Mouse (Mus musculus): ENCODE measurements at regions not wholly inside any gene's neighbourhood (a gene's known extent, or its start where the extent isn't known, plus 50 kb on each side); places are given as distances from the start of the nearest gene placed in this dataset.
A peak's percentile ranks its signal among the peaks of the same experiment; 100 is the strongest.

DNA sequence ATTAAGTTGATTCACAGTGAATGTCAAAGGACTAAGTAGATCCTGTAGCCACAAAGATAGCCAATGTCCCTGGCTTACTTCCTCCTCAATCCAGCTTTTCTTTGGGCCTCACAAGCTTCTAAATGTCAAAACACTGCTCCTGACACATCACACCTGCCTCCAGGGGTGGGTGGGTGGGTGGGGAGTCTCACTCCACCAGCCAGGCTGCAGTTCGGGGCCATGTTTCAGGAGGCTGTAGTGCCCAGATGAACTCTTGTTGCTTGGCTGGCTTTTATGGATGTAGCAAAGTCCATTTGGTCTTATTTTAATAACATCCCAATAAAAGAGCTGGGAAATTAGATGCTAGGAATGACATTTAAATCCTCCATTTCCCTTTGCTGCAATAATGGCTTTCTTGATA, 94.5 kb upstream of the Nt5c1b start:
- H3K9ac ChIP-seq (ENCODE audit: low read depth, low read length, severe bottlenecking): no peak overlapping the region
- 30% methylated on average over 1 of the region's 1 CpGs for WGBS
- H3K4me1 ChIP-seq (ENCODE audit: control insufficient read depth, insufficient read depth, low read length): peaks cover 4% of the 10 kb centered on the region; the same call in 1 of the 2 replicates
- no peaks in the 10 kb centered on the region for H3K36me3 ChIP-seq (ENCODE audit: control insufficient read depth, insufficient read depth, low read length)
- H3K27me3 ChIP-seq (ENCODE audit: control insufficient read depth, insufficient read depth, low read length): no peaks in the 10 kb centered on the region
- H3K9me3 ChIP-seq (ENCODE audit: control insufficient read depth, low read length): no peaks in the 10 kb centered on the region
- no peak overlapping the region for H3K4me2 ChIP-seq (replicated peaks; ENCODE audit: low read depth, low read length, severe bottlenecking)
- DNase-seq (ENCODE audit: low spot score) (no peak), ATAC-seq (ENCODE audit: low FRiP score, low read depth) (no peak)
- H3K27ac ChIP-seq (replicated peaks; ENCODE audit: low read depth, low read length): no peak overlapping the region
- TF ChIP-seq POLR2A (IDR thresholded peaks at IDR 0.05; ENCODE audit: borderline replicate concordance, extremely low read depth, insufficient read depth, insufficient read length): no peak
- no peak overlapping the region for H3K4me3 ChIP-seq (replicated peaks; ENCODE audit: low read length)

DNA sequence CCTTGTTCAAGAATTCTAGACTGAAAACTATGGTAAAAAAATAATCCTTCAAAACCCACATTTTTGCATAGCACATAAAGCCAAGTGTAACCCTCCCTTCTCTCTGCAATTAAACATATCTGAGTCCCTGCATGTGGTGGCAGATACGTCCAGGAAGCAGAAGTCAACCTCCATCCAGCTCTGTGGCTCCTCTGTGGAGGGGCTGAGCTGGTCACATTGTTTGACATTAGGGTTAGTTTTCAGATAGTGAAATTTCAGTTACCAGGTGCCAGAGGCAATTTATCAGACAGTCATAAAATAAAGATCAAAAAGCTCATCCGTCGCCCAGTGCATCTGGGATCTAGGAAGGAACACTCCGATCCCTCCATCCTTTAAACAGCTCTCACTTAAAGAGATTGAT, 77.1 kb upstream of the Nt5c1b start:
- no peak for DNase-seq (ENCODE audit: low spot score)
- no peaks in the 10 kb centered on the region for H3K4me1 ChIP-seq (ENCODE audit: control insufficient read depth, insufficient read depth, low read length)
- H3K27me3 ChIP-seq (ENCODE audit: control insufficient read depth, insufficient read depth, low read length): no peaks in the 10 kb centered on the region
- no peak overlapping the region for H3K4me2 ChIP-seq (replicated peaks; ENCODE audit: low read depth, low read length, severe bottlenecking)
- no peak overlapping the region for H3K9ac ChIP-seq (ENCODE audit: low read depth, low read length, severe bottlenecking)
- H3K9me3 ChIP-seq (ENCODE audit: control insufficient read depth, low read length): no peaks in the 10 kb centered on the region
- TF ChIP-seq POLR2A (IDR thresholded peaks at IDR 0.05; ENCODE audit: borderline replicate concordance, extremely low read depth, insufficient read depth, insufficient read length): no peak
- H3K36me3 ChIP-seq (ENCODE audit: control insufficient read depth, insufficient read depth, low read length): no peaks in the 10 kb centered on the region
- H3K27ac ChIP-seq (replicated peaks; ENCODE audit: low read depth, low read length): no peak overlapping the region
- ATAC-seq (ENCODE audit: low FRiP score, low read depth): no peak
- no peak overlapping the region for H3K4me3 ChIP-seq (replicated peaks; ENCODE audit: low read length)
- 20% methylated on average over 4 of the region's 4 CpGs for WGBS

GRCm38 (mm10) chr12:10305970-10306369, 63.8 kb upstream of the Nt5c1b start:
- Histone ChIP-seq H3K4me1 (ENCODE audit: control insufficient read depth, insufficient read depth, low read length) (no peaks in the 10 kb centered on the region), H3K27ac (replicated peaks; ENCODE audit: low read depth, low read length) (no peak overlapping the region), H3K27me3 (ENCODE audit: control insufficient read depth, insufficient read depth, low read length) (no peaks in the 10 kb centered on the region), H3K36me3 (ENCODE audit: control insufficient read depth, insufficient read depth, low read length) (no peaks in the 10 kb centered on the region), H3K4me2 (replicated peaks; ENCODE audit: low read depth, low read length, severe bottlenecking) (no peak overlapping the region), H3K9me3 (ENCODE audit: control insufficient read depth, low read length) (no peaks in the 10 kb centered on the region), H3K9ac (ENCODE audit: low read depth, low read length, severe bottlenecking) (no peak overlapping the region), H3K4me3 (replicated peaks; ENCODE audit: low read length) (no peak overlapping the region)
- DNase-seq (ENCODE audit: low spot score): peak; percentile 5
- ATAC-seq (ENCODE audit: low FRiP score, low read depth): no peak
- TF ChIP-seq POLR2A (IDR thresholded peaks at IDR 0.05; ENCODE audit: borderline replicate concordance, extremely low read depth, insufficient read depth, insufficient read length): no peak
